Mouse (Mus musculus) gastrocnemius, adult 18-20 months (tissue): ENCODE results near the gene Mettl24. TPM values are rescaled to one million over a fixed set of nuclear protein-coding genes. Genes with fewer than 3 reads are reported as not detected.
"Not testable (repeated sequence)": the region's sequence is repeated elsewhere in the genome, so short reads cannot be mapped to it uniquely, and the experiment has no call there.

Experiments
- DNase-seq: peaks from one replicate; pipeline ENCODE4 v3.0.0; 2021; ENCODE audit warnings: low spot score
- total RNA-seq, 2 experiments: library from RNA; stranded (reverse); gene quantifications; 2 replicates each; pipeline ENCODE4 v1.2.3; 2021

The Mettl24 gene
- total RNA-seq, 2 experiments from 2014 or later: 0.14 to 0.66 TPM

DNA sequence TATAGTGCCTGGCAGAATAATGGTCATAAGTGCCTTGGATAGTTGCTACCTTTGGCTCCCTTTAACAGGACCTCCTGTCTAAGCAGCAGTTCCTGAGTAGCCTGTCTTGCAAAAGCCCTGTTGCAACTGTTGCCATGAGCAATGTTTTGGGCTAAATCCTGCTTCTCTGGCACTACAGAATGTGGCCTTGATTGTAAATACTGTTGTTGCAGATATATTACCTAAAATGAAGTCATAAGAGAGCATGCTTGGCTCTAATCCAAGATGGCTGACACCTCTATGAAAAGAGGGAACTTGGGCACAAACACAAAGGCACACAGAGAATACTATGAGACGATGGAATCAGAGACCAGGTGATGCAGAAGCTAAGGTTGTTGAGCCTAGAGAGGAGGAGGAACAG lies 122.1 kb downstream of the Mettl24 start:
- DNase-seq: no peak

GRCm38 (mm10) chr10:40806221-40806620 lies 123.1 kb downstream of the Mettl24 start:
- no peak for DNase-seq

GRCm38 (mm10) chr10:40809411-40809910 lies 126.4 kb downstream of the Mettl24 start:
- DNase-seq: not testable (repeated sequence)

DNA sequence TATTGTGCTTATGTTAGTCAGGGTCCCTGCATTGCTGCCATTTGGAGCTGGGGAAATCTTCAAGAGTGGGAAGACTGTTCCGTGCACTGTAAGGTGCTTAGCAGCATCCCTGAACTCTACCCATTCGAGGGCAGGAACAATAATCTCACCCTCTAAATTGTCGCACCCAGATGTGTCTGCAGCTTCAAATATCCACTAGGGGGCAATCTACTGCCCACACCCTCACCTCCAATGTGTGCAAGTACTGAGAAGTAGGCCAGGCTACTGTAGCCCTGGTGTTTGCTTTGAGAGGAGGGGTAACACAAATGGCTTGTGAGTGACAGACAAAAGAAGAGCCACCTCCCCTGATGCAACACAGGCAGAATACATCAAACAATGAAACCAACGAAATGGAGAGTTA lies 130.5 kb downstream of the Mettl24 start:
- no peak for DNase-seq

GRCm38 (mm10) chr10:40816471-40816870 lies 133.4 kb downstream of the Mettl24 start:
- no peak for DNase-seq

DNA sequence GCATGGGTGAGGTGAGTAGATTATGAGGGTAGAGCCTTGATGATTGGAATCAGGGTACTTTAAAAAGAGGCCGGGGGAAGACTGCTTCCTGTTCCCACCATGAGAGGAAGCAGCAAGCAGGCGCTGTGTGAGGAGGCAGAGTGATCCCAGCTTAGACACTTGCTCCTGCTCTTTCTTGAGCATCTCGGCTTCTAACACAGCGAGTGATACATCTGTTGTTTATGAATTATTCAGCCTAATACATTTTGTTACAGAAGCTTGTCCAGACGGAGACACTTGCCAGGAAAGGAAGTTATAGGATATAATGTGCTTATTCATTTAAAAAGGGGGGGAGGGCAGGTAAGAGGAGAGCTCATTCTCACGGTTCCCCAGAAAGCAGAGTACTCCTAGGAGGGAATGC lies 142.9 kb downstream of the Mettl24 start:
- no peak for DNase-seq

DNA sequence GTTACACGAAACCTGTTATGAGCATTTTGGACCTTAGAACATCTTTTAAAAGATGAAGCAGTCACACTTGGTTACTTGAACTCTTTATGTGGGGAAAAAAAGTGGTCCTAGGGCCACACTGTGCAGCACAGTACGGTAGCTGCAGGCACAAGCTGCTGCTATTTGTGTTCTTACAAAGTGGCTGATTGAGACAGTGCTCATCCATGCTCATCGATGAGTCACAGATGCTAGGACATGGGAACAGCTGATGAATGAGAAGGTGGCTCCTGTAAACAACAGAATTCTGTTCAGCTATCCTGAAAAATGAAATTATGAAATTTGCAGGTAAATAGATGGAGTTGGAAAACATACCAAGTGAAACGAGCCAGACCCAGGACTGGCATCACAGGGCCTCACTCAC lies 144.6 kb downstream of the Mettl24 start:
- DNase-seq: no peak

DNA sequence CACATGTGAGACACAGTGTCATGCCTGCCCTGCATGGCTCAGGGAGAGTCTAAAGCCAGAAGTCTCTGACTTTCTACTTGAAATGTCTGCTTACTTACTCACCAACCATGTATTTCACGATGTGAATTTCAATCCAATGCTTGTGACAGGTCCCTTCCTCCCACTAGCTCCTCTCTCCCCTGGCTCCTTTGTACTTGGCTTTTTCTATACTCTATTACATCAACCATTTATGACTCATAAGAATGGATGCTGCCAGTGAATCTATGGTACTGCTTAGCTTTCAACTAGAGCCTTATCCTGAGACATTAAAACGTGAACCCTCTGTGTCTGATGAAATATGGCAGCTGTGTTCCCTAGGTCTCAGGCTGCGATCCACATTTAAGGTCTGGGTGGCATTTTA lies 147.2 kb downstream of the Mettl24 start:
- DNase-seq: no peak

DNA sequence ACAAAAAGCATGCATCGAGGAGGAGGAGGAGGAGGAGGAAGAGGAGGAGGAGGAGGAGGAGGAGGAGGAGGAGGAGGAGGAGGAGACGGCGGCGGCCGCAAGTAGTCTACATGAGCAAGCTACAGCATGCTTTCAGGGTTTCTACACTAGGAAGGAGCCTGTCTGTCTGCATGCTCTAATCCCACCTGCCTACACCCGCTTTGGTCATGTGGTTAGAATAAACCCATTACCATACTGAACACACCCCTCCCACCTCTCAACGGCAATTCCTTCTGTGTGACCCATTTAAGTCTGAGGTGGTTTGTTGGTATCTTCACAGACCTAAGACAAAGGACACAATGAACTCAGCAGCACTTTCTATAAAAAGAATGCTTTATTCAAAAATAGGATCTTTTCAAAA lies 148.2 kb downstream of the Mettl24 start:
- no peak for DNase-seq

- no peak for DNase-seq
Observed at GRCm38 (mm10) chr10:40840086-40840485, 157.0 kb downstream of the Mettl24 start.

DNA sequence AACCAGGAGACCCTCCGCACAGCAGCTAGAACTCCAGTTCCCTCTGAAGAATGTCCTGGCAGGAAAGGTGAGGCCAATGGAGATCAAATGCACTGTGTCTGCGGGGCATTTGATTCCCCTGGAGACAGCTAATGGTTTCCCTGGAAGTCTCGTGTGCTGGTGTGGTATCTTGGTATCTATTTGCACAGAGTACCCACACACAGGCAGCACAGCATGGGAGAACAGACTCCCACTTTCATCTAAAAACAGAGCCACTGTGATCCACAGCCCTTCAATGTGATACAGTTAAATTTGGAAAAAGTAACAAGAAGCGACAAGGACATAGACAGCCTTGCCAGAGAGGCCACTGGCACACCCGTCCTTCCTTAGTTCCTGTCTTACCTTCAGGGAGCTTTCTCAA lies 160.8 kb downstream of the Mettl24 start:
- DNase-seq: no peak

DNA sequence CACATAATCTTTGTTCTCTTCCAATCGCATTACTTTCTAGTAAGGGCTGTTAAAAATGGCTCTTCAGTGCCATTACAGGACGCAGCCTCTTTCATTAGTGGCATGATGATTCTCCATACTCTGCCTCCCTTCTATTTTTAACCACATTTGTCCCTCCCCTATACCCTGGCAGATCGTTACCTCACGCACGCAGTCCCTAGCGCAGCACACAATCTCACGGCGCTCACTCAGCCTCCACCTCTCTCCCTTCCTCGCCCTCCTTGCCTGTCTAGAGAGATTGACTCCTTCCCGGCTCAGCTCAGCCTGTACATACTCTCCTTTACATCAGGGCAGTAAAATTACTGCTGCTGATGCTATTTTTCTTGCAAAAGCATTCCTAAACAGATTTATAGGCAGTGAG lies 161.5 kb downstream of the Mettl24 start:
- no peak for DNase-seq

GRCm38 (mm10) chr10:40845626-40846025 lies 162.5 kb downstream of the Mettl24 start:
- DNase-seq: no peak

DNA sequence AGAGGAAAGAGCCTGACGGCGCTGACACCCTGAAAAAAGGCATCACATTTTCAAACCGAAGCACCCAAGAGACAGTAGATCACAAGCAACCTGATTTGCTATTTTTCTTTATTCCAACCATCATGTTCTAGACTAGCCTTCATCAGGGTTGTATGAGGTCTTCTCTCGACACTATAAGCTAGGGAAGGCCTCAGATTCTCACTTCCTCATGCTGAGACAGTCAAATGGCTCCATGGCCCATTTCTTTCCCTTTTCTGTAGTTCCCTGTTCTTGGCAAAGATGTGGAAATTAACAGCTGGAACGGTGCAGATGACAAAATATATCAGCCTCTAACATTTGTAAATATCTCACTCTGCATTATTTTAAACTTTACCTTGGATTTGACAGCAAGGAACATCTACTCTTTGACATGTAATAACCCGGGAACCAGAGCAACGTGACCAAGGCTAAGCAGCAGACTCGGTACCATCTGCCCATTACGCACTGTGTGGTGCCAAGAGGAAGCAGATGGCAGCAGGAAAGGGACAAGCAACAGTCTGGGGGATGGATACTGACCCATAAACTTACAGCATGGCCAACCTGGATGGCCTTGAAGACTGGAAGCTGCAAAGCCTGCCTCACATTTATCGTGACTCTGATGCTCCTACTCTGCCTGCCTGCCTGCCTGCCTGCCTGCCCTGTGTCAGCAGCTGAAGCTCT lies 164.2 kb downstream of the Mettl24 start:
- DNase-seq: no peak

DNA sequence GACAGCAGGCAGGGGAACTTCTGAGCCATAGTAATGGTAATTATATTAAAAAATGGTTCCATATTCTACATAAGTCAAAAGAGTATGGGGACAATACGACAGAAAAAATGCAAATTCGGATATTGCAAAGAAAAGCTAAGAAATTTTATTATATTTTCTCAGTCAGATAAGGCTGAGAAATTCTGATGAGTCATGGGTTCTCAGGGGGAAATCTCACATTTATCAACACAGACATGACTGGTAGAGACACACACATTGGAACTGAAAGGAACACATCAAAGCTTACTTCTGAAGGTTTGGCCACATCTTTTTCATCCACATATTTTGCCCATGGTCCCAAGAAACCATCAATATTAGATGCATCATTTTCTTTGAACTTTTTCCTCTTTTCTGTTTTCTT lies 167.6 kb downstream of the Mettl24 start:
- no peak for DNase-seq

- no peak for DNase-seq
Observed at GRCm38 (mm10) chr10:40851138-40851537, 168.1 kb downstream of the Mettl24 start.

DNA sequence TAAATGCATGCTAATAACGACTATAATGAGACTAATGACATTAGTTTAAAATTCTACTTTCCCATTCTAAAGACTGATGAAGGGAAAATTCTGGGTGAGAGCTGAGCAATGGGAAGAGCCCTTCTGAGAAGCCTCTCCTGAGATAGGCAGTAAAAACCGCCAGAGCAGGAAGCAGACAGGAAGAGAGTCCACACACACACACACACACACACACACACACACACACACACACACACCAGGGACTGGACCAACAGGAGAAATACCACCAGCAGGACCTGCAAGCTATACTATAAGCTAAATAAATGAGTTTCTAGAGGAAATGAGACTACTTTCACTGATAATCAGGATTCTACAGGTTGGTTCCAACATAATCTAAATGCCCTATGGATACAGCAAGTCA lies 172.5 kb downstream of the Mettl24 start:
- DNase-seq: no peak

DNA sequence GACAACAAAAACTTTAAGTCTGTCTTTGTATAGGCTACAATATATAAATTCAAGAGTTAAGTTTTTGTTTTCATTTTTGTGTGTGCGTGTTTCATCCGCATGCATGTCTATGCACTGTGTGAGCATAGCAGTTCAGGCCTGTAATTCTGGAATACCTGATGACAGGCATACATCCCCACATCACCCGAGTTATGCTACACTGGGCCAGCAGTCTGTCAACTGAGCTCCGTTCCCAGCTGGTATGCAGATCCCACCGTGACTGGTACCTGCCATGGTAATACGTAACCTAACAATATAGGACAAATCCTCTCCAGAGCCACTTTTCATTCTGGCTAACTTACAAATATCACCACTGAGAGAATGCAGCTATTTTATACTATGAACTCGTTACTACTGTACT lies 173.6 kb downstream of the Mettl24 start:
- DNase-seq: no peak

DNA sequence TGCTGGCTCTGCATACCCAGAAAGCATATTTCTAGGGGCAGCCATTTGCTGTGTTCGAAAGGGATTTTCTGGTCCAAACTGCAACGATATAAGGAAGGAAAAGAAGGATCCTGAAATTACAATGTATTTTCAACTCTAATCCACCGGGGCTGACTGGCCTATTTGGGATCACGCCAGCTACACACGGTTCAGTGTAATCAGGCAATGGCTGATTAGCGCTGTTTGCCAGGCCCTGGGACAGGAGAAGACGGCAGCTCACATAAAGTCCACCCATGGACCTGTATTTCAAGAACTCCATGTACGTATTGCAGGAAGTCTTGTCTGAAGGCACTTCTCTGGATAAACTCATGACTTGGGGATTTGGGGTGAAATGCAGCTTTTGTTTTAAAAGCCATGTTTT lies 174.5 kb downstream of the Mettl24 start:
- DNase-seq: no peak
